Mouse (Mus musculus): ENCODE measurements around the gene Edn2.

- TF ChIP-seq CTCF (IDR thresholded peaks at IDR 0.05; ENCODE audit: extremely low read depth, insufficient read length, insufficient replicate concordance, low read depth, low read length) (no peak), POLR2A (IDR thresholded peaks at IDR 0.05; ENCODE audit: low read depth, low read length) (no peak)
Observed at GRCm38 (mm10) chr4:120130926-120131325, 30.1 kb upstream of the Edn2 start.
